Mouse (Mus musculus): ENCODE results near the gene Clec2d.
"Not testable (repeated sequence)": the region's sequence is repeated elsewhere in the genome, so short reads cannot be mapped to it uniquely, and the experiment has no call there.

Gene Clec2d

GRCm38 (mm10) chr6:129193431-129193830 is 13.0 kb downstream of the Clec2d start:
- no peak for DNase-seq

- DNase-seq = not testable (repeated sequence)
Measured at GRCm38 (mm10) chr6:129200066-129200465, 19.7 kb downstream of the Clec2d start.

- DNase-seq = no peak
Measured at GRCm38 (mm10) chr6:129202306-129202705, 21.9 kb downstream of the Clec2d start.

GRCm38 (mm10) chr6:129204342-129204741 is 23.9 kb downstream of the Clec2d start:
- DNase-seq = no peak

- no peak for DNase-seq
Measured at GRCm38 (mm10) chr6:129204838-129205237, 24.4 kb downstream of the Clec2d start.

- DNase-seq = no peak
Measured at GRCm38 (mm10) chr6:129208891-129209519, 28.6 kb downstream of the Clec2d start.

- no peak for DNase-seq
Measured at GRCm38 (mm10) chr6:129209785-129210446, 29.5 kb downstream of the Clec2d start.

GRCm38 (mm10) chr6:129210447-129210790 is 30.0 kb downstream of the Clec2d start:
- no peak for DNase-seq

- DNase-seq = no peak
Measured at GRCm38 (mm10) chr6:129212421-129213195, 32.2 kb downstream of the Clec2d start.

GRCm38 (mm10) chr6:129213497-129213896 is 33.1 kb downstream of the Clec2d start:
- DNase-seq = peak; percentile 15

GRCm38 (mm10) chr6:129214263-129214662 is 33.8 kb downstream of the Clec2d start:
- DNase-seq = no peak

- no peak for DNase-seq
Measured at GRCm38 (mm10) chr6:129215053-129215452, 34.6 kb downstream of the Clec2d start.

GRCm38 (mm10) chr6:129215886-129216637 is 35.6 kb downstream of the Clec2d start:
- DNase-seq = peak; percentile 39

GRCm38 (mm10) chr6:129216721-129217230 is 36.4 kb downstream of the Clec2d start:
- no peak for DNase-seq

- DNase-seq = peak; percentile 33
Measured at GRCm38 (mm10) chr6:129218191-129218696, 37.8 kb downstream of the Clec2d start.

- peak; percentile 37 for DNase-seq
Measured at GRCm38 (mm10) chr6:129219897-129220517, 39.6 kb downstream of the Clec2d start.

GRCm38 (mm10) chr6:129221053-129221452 is 40.6 kb downstream of the Clec2d start:
- DNase-seq = no peak

- DNase-seq = peak; percentile 70
Measured at GRCm38 (mm10) chr6:129222188-129222800, 41.9 kb downstream of the Clec2d start.

- no peak for DNase-seq
Measured at GRCm38 (mm10) chr6:129223611-129224010, 43.2 kb downstream of the Clec2d start.

- DNase-seq = no peak
Measured at GRCm38 (mm10) chr6:129224090-129224489, 43.7 kb downstream of the Clec2d start.

GRCm38 (mm10) chr6:129225078-129225477 is 44.7 kb downstream of the Clec2d start:
- DNase-seq = no peak

All from lung, postnatal 10 days (tissue).